Mouse (Mus musculus): ENCODE data around the gene Samhd1.

The Samhd1 gene

DNA sequence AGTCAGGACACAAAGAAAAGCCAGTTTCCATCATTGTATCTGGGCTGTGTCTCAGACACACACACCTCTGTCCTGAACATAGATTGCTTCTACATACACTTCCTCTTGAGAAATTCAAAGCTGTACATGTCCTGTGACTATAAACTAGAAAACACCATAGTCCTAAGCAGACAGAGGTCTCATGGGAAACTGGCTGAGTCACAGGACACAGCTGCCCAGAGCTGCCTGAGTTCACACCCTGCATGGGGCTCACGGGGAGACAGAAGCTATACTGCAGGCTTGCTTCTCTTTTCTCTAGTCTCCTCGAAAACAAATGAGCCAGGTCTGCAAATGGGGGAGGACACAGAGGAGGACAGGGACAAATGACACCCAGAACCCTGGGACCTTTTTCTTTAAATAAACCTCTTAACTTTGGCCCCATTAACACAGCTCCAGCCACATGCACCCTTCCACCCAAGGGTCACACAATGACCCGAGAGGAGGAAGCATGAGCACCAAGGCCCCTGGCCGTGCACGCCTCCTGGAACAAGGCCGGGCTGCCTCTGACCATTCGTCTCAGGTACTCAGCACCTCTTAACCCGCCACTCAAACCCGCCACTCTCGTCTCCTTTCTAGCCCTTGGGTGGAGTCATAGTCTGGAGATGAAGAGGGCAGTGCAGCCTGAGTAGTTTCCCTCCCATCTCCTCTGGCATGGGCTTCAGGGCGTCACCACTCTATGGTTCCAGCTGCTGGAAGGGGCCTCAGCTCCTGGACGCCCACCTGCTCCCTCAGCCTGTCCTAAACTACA lies 35.3 kb downstream of the Samhd1 start:
- no peak for ATAC-seq (ENCODE audit: low TSS enrichment)

DNA sequence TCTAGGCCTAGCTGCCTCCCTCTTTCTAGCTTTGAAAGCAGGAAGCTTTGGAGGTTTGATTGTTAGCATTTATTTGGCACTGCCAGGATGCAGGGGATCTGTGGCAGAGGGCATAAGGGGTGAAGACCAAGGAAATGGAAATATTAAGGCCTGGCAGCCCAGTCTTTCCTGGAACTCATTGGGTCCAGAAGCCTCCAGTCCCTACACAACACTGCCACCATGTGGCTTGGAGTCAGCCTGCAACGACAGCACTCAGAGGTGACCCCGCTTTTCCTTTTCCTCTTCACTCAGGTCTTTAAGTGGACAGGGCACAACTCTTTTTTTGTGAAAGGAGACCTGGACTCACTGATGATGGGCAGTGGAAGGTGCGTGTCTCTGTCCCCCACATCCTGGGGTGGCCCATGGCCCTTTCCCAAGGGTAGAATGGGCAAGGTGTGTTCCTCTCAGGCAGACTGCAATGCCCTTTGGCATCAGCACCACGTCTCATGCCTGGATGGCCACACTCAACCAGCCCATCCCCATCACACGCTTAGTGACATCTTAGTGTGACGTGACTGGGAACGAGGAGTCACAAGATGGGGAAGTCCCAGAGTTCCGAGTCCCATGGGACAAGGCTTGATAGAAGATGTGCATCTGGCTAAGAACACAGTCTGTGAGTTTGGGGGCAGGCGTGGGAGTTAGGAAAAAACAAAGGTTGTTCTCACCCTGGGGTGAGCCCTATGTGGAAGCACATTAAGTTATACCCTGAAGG lies 39.9 kb downstream of the Samhd1 start:
- peak; percentile 71 for ATAC-seq (ENCODE audit: low TSS enrichment)

DNA sequence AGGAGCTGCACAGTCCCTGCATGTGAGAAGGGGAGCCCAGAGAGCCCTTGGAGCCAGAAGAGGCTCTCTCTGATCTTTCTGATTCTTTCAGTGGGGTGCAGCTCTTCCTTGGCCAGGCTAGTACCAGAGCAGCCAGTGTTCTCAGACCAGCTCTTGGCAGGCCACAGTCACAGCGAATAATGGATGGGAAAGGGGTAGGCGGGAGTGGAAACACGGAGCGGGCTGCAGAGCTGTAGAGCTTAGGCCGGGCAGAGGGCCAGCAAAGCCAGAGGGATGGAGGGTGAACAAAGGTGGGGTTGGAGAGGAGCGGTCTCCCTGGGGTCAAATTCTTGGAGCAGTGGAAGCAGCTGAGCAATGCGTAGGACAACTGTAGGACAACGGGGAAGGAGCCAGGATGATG lies 43.0 kb downstream of the Samhd1 start:
- ATAC-seq (ENCODE audit: low TSS enrichment): peak; percentile 33; the same call in 1 of the 2 replicates

DNA sequence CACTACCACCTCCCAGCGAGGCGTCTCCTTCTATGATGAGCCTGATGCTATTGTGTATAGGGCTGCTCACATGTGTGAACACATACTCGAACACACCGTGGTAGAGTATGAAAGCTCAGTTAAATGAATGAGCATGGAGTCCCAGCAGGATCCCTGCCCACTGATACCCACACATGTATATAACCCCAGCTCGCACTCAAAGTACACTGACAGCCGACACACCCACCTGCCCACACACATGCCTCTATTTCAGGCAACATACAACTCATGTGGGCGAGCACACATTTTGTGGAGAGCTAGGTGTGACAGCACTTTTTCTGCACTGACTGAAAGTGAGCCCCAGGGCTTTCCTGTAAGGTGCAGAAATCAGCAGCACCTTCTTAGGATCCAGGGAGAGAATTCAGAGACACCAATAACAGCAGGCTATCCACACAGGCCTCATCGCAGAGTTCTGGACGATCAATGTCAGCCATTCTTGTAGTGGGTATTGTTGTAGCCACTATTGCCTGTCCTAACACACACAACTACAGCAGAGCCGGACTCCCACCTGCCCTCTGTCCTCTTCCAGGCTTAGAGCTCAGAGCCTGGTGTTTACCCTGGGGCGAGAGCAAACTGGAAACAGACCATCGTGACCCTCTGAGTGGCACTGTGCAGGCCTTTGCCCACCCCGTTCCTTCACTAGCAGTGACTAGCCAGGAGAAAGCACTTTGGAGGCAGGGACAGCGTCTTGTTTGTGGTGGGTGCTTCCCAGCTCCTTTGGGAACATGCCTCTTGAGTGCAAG lies 47.3 kb downstream of the Samhd1 start:
- peak; percentile 89 for ATAC-seq (ENCODE audit: low TSS enrichment)

DNA sequence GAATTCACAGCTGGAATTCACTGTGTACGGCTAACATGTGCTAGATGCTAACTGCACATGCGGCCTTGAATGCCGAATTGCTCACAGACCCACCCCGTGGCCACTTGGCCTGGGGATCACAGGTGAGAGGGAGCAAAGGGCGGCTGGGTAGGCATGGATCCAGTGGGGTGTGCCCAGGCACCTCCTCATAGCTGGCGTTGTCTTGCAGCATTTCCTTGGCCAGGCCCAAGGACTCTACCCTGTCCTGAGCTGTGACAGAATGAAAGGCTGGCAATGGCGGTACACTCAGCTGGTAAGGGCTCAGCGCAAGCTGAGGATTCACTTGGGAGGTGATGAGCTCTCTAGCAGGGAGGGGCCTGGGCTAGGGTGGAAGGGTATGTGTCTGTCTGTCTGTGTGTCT lies 48.3 kb downstream of the Samhd1 start, which contains the start of gene Tldc2:
Tldc2 (plus strand) TSS at position 260 of the 400 bp plus-strand sequence.
- no peak for ATAC-seq (ENCODE audit: low TSS enrichment)

DNA sequence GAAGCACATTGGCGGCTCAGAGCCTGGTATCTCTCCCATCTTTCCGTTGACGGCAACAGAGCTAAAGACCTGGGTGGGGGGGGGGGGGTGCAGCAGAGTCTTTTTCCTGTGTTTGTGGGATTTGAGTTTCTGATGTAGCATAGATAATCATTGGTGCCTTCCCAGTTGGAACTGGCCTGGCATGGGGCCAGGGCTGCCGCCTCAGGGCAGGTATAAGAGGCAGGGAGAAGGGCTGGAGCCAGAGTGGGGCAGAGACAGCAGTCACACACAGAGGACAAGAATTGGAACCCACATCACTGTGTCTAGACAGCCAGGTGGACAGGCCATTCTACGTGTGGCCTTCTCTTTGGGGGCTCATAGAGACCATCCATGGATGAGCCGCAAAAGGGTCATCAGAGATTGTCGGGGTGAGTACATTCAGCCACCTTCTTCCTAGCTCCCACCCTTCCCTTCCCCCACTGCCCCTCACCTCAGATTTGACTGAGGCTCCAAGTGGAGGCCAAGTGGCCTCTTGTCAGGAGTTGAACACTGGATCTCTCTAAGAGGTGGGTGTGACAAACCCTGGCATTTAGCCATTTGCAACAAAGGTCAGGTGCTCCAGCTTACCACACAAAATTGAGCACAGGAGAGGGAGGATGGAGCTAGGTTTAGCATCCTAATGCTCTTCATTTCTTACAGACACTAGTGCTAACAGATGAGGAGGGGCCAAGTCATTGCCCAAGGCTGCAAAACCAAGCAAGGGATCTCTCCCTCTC lies 50.1 kb downstream of the Samhd1 start:
- no peak for ATAC-seq (ENCODE audit: low TSS enrichment)

DNA sequence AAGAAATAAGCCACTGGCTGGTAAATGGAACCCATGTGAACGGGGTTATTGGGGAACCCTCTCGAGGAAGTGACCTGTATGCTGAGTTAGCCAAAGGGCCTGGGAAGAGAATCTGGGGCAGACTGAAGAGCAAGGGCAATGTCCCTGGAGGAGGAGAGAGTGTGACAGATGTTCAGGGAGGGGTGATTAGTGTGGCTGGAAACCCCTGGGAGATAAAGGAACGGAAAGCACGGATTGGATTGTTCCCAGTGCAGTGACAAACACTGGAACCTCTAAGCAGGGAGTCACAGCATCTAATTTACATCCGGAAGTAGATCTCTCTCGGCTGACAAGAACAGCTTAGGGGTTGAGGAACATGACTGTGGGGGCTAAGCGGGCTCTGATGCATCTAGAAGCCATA lies 53.1 kb downstream of the Samhd1 start:
- ATAC-seq (ENCODE audit: low TSS enrichment): no peak

DNA sequence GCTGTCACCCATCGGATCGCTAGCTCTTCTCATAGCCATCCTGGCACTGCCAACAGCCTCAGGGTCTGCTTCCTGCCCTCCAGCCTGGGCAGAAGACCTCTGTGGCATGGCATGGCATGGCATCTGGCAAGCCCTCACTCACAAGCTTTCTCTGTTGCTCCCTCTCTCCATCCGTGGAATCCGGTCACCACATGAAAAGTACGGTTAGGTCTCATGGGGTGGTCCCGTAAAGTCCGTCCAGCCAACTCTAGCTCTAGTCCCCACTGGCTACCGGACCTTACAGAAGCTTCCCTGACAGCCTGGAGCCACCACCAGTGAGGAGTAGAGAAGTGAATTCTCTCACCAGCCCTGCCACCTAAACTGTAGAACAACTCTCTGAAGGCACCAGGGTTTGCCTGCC lies 53.7 kb downstream of the Samhd1 start:
- no peak for ATAC-seq (ENCODE audit: low TSS enrichment)

DNA sequence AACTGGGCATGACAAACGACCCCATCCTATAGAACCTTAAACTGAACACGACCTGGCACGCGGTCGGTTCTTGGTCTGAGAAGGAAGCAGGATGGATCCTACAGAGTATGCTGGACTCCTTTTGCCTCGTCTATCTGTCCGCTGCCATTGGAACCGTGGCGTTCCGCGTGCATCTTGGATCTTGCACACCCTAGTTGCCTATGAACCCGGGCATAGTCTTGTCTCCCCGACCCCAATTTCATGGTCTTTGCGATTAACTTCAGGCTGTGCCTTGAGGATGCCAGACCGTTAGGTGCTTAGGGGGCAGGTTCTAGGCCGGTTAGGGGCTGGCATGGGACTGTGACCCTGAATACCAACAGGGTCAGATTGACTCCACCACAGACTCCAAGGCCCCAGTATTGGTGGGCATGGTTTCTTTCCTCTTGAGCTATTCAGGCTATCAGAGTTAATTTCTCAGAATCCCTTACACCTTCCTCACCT lies 55.3 kb downstream of the Samhd1 start:
- peak; percentile 7; the same call in 1 of the 2 replicates for ATAC-seq (ENCODE audit: low TSS enrichment)

DNA sequence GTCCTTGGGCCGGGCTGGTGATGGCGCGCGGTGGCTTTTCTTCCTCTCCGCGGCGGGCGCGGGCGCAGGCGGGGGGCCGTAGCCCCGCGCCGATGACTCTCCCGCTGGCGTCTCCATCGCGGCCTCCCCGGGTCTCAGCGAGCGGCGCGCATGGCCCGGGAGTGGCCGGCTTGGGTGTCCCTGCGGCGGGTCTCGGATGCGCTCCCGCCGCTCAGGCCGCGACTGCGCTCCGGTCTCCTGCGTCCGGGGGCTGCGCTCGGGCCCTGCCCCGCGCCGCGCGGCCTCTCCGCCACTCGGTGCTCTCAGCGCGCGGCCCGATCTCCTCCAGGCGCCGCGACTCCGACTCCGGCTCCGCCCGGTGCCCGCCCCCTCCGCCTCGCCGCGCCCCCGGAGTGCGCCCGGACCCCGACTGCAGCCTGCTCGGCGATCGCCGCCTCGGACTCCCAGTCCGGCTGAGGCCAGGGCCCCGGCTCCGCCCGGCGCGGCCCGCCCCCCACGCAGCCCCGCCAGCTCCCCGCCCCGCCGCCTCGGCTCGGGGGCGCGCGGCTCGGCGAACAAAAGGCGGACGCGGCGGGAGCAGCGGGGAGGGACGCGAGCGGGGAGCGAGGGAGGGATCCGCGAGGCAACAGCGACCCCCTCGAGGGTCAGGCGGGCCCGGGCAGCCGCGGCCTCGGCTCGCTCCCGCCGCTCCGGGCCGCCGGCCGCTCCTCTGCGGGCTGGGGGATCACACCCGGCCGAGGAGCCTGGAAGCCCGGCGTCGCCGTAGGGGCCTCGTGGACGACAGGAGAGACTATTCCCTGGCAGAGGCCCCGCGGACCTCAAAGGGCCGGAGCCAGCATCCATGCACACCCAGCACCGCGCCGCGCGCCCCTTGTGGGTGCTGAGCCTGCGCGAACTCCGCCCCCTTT lies 56.0 kb downstream of the Samhd1 start, which contains the start of gene Soga1:
Soga1 (minus strand) TSS at position 462 of the 908 bp plus-strand sequence.
- ATAC-seq (ENCODE audit: low TSS enrichment): peak; percentile 45

DNA sequence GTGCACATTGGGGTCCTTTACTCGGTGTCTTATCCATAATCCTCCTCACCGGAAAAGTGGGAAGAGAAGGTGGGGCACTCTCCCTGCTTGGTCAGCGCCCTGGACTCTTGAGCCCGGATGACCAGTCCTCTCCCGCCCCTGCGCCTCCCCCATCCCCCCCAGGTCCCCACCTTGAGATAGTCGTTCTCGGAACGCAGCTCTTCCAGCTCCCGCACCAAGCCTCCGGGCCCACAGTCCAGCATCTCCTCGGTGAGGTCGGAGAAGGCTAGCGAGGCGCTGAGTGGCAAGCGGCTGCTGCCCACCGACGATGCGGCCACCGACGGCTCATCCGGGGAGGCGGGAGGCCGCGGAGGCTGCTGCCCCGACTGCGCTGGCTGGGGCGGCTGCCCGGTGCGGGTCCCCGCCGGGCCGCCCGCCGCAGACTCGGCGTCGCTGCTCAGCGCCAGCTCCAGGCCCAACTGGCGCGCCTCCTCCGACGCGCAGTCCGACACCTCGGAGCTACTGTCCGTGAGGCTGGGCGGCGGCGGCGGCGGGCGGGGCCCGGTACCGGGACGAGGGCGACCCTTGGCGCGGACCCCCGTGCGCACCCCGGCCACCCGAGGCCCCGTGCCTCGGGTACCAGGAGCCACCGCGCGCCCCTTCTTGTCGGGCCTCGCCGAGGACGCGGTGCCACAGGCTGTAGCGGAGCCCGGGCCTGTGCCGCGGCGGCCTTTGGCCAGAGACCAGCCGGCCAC lies 56.8 kb downstream of the Samhd1 start:
- no peak for ATAC-seq (ENCODE audit: low TSS enrichment)

DNA sequence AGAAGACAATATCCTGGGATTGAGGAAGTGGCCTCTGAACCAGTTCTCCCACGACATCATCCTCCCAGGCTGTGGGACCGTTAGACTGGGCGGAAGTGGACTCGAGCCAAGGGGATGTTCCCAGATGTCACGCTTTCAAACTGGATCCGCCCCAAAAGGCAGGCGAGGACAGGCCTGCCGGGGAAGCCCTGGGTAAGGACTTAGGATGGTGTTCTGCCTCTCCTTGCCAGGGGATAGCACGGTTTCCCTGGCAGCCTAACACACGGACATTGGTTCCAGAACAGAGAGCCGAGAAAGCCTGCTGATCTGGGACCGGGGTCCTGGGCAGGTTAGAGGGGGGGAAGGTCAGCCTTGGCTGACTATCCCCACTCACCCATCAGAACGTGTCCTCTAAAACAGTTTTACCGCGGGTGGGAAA lies 57.4 kb downstream of the Samhd1 start:
- ATAC-seq (ENCODE audit: low TSS enrichment): no peak

DNA sequence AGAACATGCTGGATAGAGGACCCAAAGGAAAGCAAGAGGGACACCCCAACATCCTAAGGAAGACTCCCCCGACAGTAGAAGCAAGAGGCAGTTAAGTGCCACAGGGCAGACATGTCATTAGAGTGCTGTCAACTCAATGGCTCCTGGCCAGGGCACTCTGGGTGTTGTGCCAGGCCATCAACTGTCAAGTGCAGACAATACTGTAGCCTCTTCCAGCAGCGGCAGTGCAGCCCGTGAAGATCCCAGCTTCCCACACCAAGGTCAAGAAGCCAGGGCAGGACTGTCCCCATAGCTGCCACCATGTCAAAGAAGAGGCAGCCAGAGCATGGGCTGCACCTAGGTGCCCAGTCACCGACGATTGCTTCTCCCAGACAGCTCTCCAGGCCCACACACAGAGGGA lies 57.9 kb downstream of the Samhd1 start:
- no peak for ATAC-seq (ENCODE audit: low TSS enrichment)

DNA sequence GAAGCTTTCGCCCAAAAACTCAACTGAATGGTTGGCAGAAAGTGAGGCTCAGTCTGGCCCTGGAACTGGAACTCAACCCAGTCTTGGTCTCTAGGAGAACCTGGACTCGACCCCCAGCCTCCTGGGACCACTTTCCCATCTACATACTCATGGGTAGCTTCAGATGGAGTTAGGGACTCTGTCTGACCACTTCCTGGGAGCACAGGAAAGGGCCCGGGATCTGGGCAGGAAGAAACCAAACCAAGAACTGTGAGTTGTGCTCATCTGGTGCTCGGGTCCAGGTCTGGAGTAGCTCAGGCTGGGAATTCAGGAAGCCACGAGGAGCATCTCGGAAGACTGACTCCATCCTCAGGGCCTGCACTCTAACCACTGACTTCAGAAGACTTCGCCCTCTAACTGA lies 58.5 kb downstream of the Samhd1 start:
- ATAC-seq (ENCODE audit: low TSS enrichment): no peak

DNA sequence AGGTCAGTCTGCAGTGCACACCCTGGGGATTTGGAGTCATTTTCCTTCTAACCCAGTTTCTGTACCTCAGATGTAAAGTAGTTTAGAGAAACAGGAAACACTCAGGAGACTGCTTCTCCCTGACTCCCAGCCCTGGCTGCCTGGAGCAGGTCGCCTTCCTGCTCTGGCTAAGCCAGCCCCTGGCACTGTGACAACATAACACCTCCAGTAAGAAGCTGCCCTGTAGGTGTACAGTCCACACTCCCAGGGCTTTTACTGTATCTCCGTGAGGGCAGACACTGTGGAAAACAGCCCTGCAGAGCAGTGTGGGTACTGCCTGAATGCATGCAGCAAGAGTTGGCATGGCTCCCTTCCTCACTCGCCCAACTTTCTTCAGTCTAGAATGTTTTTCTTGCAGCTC lies 59.4 kb downstream of the Samhd1 start:
- no peak for ATAC-seq (ENCODE audit: low TSS enrichment)

DNA sequence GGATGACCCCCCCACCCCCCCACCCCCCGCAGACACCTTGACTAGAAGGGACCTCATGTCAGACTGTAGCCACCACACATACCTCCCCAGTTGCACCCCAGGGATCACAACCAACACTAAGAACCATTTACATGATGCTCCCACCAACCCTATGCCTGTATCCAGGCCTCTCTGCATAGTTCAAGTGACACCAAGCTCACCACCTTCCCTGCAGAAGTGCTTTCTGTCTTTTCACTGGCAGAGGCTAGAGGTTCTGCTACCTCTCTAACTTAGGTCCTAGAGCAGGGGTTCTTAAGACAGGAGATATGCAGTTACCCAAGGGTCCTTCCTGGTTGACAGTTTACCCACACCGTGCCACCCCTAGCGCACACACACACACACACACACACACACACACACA lies 59.8 kb downstream of the Samhd1 start:
- ATAC-seq (ENCODE audit: low TSS enrichment): no peak

DNA sequence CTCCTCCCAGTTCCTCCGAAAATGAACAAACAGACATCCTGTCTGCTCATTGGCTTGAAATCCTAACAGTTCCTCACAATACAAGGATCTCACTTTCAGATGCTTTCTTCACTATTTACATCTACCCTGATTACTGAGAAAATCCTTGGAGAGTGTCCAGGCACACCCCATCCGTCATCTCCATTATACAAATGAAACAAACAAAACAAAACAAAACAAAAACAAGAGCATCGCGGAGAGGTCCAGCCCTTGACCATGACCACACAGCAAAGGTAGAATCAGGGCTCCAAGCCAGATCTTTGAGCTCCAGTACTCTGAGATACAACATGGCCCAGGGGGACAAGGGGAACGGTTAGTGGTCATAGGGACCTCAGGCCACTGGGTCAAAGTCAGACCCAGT lies 60.3 kb downstream of the Samhd1 start:
- ATAC-seq (ENCODE audit: low TSS enrichment): no peak

DNA sequence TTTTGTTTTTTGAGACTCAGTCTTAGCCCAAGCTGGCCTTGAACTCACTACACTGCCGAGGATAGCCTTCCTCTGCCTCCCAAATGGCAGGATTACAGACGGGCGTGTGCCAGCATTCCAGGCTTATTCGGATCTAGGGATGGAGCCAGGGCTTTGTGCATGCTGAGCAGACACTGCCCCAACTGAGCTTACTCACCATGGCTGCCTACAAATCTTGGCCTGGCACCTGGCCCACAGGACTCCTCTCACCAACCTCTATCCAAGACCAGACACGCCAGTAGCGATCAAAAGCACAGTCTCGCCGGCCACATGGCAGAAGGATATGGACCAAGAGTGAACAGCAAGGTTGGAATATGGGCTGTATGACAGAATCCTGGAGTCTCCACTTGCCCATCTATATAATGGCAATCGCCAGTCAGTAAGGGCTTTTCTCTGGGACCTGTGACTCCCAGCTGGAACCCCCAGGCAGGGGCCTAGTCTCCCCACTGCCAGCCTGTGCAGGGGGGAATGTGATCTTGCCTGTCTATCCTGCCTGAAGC lies 60.8 kb downstream of the Samhd1 start:
- no peak for ATAC-seq (ENCODE audit: low TSS enrichment)

DNA sequence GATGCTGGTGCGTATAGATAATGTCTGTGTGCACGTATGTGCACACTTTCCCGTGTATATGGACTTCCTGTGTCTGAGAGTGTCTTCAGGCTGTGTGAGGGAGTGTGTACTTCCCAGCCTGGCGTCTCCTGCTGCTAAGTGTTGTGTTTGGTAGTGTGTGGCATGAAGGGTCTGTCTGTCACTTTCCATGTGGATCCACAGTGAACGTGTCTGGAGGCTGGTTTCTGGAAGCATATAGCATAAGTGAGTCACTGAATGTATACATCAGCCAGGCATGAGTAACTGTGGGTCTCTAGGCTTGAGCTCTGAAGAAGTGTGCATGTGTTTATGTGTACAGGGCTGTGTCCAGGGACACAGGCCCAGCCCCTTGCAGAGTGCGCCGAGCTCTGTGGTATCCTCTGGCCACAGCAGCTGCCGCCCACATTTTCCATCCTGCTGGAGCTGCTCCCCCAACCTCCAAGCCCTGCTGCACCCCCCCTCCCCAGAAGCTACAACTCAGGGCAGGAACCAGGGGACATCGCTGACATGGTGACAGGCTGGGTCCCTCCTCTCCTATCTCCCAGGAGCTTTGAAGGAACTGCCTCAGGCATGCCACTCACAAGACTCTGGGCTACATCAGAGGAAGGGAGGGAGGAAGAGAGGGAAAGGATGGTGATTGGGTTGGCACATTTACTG lies 61.5 kb downstream of the Samhd1 start:
- ATAC-seq (ENCODE audit: low TSS enrichment): no peak
